Mouse (Mus musculus): ENCODE results near the gene Ryk. TPM values are rescaled to one million over a fixed set of nuclear protein-coding genes. Genes with fewer than 3 reads are reported as not detected.

Ryk gene
- polyA plus RNA-seq, 1 experiment, result 68.9 TPM

DNA sequence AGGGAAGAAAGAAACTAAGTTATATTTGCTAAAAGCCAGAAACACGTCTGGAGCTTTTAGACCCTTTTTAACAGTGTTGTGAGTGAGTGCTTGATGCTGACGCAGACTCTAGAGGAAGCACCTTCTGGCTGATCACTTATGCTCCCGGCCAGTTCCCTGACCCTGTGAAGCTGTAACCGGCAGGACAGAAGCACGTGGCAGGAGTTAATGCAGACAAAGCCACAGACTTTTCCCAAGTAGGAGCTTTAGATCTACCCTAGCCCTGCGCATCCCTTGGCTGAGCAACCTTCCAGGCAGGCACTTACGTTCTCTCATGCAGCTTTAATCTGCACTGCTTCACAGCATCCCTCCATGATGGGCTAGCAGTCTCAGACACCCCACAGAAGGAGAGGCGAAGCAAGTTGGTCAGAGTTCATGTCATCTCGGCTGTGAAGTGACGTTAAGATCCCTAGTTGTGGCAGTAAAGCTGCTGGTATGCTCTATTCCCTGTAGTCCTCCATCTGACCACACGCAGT, 58.7 kb downstream of the Ryk start:
- peaks cover 27% of the 10 kb centered on the region for H3K36me3 ChIP-seq (ENCODE audit: control insufficient read depth, insufficient read depth)
- TF ChIP-seq REST (IDR thresholded peaks at IDR 0.05; ENCODE audit: insufficient read depth, insufficient read length), result no peak
- TF ChIP-seq USF1 (IDR thresholded peaks at IDR 0.05; ENCODE audit: low read depth), result no peak
- no peak for TF ChIP-seq POLR2A (IDR thresholded peaks at IDR 0.05; ENCODE audit: insufficient read length, low read depth)
- no peak for TF ChIP-seq CEBPB (IDR thresholded peaks at IDR 0.05; ENCODE audit: insufficient read depth, poor library complexity, severe bottlenecking)
- TF ChIP-seq MYOG (IDR thresholded peaks at IDR 0.05; ENCODE audit: control insufficient read depth in 1 of 3, insufficient read depth in 1 of 3, insufficient read length in 2 of 3, low read depth in 2 of 3), result no peak
- no peak for TF ChIP-seq TCF12 (IDR thresholded peaks at IDR 0.05; ENCODE audit: insufficient read depth, poor library complexity, severe bottlenecking)
- TF ChIP-seq TCF3 (IDR thresholded peaks at IDR 0.05; ENCODE audit: insufficient read length, low read depth), result no peak
- no peak for TF ChIP-seq MAX (IDR thresholded peaks at IDR 0.05; ENCODE audit: low read depth)
- TF ChIP-seq SRF (IDR thresholded peaks at IDR 0.05; ENCODE audit: control insufficient read depth, insufficient read length, low read depth), result no peak
- TF ChIP-seq E2F4 (IDR thresholded peaks at IDR 0.05; ENCODE audit: insufficient read depth), result no peak
- TF ChIP-seq MYOD1 (IDR thresholded peaks at IDR 0.05; ENCODE audit: control insufficient read depth in 1 of 3, insufficient read length in 2 of 3, low read depth in 2 of 3), result no peak
- no peak for TF ChIP-seq POLR2AphosphoS2 (IDR thresholded peaks at IDR 0.05; ENCODE audit: insufficient read length, low read depth)
- H3K27me3 ChIP-seq (ENCODE audit: control insufficient read depth, insufficient read depth, insufficient read length), result no peaks in the 10 kb centered on the region
- H3K4me2 ChIP-seq (ENCODE audit: low read depth), result no peak overlapping the region
- no peak overlapping the region for H3K4me3 ChIP-seq
- H3ac ChIP-seq (ENCODE audit: control insufficient read depth, insufficient read length), result no peak overlapping the region
- no peaks in the 10 kb centered on the region for H3K79me2 ChIP-seq (ENCODE audit: control insufficient read depth, insufficient read depth)

DNA sequence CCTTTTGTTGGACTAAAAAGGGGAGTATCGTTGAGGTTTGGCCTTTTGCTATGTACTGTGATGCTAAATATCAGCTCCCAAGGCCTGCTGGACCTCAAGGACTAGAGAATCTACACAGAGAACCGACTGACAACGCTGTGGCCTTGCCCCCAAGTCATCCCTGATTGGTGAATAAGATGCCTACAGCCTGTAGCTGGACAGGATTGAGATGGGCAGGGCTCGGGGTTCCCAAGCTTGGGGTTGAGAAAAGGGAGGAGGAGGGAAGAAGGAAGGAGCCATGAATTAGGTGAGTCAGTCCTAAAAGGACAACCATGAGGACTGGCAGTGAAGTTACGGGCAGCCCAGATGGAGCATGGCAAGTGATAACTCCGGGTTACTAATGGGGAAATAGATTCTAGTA, 65.2 kb downstream of the Ryk start:
- TF ChIP-seq SRF (IDR thresholded peaks at IDR 0.05; ENCODE audit: control insufficient read depth, insufficient read length, low read depth), result no peak
- no peak for TF ChIP-seq POLR2A (IDR thresholded peaks at IDR 0.05; ENCODE audit: insufficient read length, low read depth)
- no peak for TF ChIP-seq POLR2AphosphoS2 (IDR thresholded peaks at IDR 0.05; ENCODE audit: insufficient read length, low read depth)
- TF ChIP-seq CEBPB (IDR thresholded peaks at IDR 0.05; ENCODE audit: insufficient read depth, poor library complexity, severe bottlenecking), result no peak
- no peak for TF ChIP-seq TCF3 (IDR thresholded peaks at IDR 0.05; ENCODE audit: insufficient read length, low read depth)
- no peak for TF ChIP-seq REST (IDR thresholded peaks at IDR 0.05; ENCODE audit: insufficient read depth, insufficient read length)
- TF ChIP-seq E2F4 (IDR thresholded peaks at IDR 0.05; ENCODE audit: insufficient read depth), result no peak
- no peak for TF ChIP-seq USF1 (IDR thresholded peaks at IDR 0.05; ENCODE audit: low read depth)
- TF ChIP-seq TCF12 (IDR thresholded peaks at IDR 0.05; ENCODE audit: insufficient read depth, poor library complexity, severe bottlenecking), result no peak
- TF ChIP-seq MYOD1 (IDR thresholded peaks at IDR 0.05; ENCODE audit: control insufficient read depth in 1 of 3, insufficient read length in 2 of 3, low read depth in 2 of 3), result no peak
- no peak for TF ChIP-seq MAX (IDR thresholded peaks at IDR 0.05; ENCODE audit: low read depth)
- TF ChIP-seq MYOG (IDR thresholded peaks at IDR 0.05; ENCODE audit: control insufficient read depth in 1 of 3, insufficient read depth in 1 of 3, insufficient read length in 2 of 3, low read depth in 2 of 3), result no peak
- Histone ChIP-seq H3K4me2 (ENCODE audit: low read depth) (no peak overlapping the region), H3ac (ENCODE audit: control insufficient read depth, insufficient read length) (no peak overlapping the region), H3K36me3 (ENCODE audit: control insufficient read depth, insufficient read depth) (peaks cover 21% of the 10 kb centered on the region), H3K79me2 (ENCODE audit: control insufficient read depth, insufficient read depth) (no peaks in the 10 kb centered on the region), H3K27me3 (ENCODE audit: control insufficient read depth, insufficient read depth, insufficient read length) (no peaks in the 10 kb centered on the region), H3K4me3 (no peak overlapping the region)

DNA sequence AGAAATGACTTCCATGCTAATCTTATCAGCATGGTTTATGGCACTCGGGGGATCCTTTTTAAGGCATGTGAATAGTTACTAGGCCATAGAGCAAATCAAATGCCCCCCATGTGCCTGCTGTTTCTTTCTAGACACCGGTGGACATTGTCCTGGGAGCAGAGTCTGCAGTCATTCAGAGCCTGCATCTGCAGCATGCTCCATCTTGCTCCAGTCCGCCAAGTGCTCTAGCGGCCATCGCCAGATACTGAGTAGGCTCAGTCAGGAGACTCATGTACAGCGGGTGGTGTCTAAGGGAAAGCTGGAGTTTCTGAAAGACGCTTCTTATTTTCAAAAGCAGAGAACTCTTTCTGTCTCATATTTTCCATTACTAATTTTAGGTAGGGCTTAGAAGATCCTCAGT, 67.6 kb downstream of the Ryk start:
- no peak overlapping the region for H3ac ChIP-seq (ENCODE audit: control insufficient read depth, insufficient read length)
- no peak overlapping the region for H3K4me2 ChIP-seq (ENCODE audit: low read depth)
- H3K36me3 ChIP-seq (ENCODE audit: control insufficient read depth, insufficient read depth), result peaks cover 20% of the 10 kb centered on the region
- TF ChIP-seq TCF3 (IDR thresholded peaks at IDR 0.05; ENCODE audit: insufficient read length, low read depth), result no peak
- no peak for TF ChIP-seq SRF (IDR thresholded peaks at IDR 0.05; ENCODE audit: control insufficient read depth, insufficient read length, low read depth)
- no peak for TF ChIP-seq POLR2A (IDR thresholded peaks at IDR 0.05; ENCODE audit: insufficient read length, low read depth)
- no peak for TF ChIP-seq TCF12 (IDR thresholded peaks at IDR 0.05; ENCODE audit: insufficient read depth, poor library complexity, severe bottlenecking)
- TF ChIP-seq MYOG (IDR thresholded peaks at IDR 0.05; ENCODE audit: control insufficient read depth in 1 of 3, insufficient read depth in 1 of 3, insufficient read length in 2 of 3, low read depth in 2 of 3), result no peak
- no peak for TF ChIP-seq E2F4 (IDR thresholded peaks at IDR 0.05; ENCODE audit: insufficient read depth)
- no peak for TF ChIP-seq REST (IDR thresholded peaks at IDR 0.05; ENCODE audit: insufficient read depth, insufficient read length)
- no peak for TF ChIP-seq CEBPB (IDR thresholded peaks at IDR 0.05; ENCODE audit: insufficient read depth, poor library complexity, severe bottlenecking)
- no peak for TF ChIP-seq POLR2AphosphoS2 (IDR thresholded peaks at IDR 0.05; ENCODE audit: insufficient read length, low read depth)
- no peak for TF ChIP-seq MYOD1 (IDR thresholded peaks at IDR 0.05; ENCODE audit: control insufficient read depth in 1 of 3, insufficient read length in 2 of 3, low read depth in 2 of 3)
- no peak for TF ChIP-seq USF1 (IDR thresholded peaks at IDR 0.05; ENCODE audit: low read depth)
- TF ChIP-seq MAX (IDR thresholded peaks at IDR 0.05; ENCODE audit: low read depth), result no peak
- no peaks in the 10 kb centered on the region for H3K79me2 ChIP-seq (ENCODE audit: control insufficient read depth, insufficient read depth)
- H3K27me3 ChIP-seq (ENCODE audit: control insufficient read depth, insufficient read depth, insufficient read length), result no peaks in the 10 kb centered on the region
- no peak overlapping the region for H3K4me3 ChIP-seq

DNA sequence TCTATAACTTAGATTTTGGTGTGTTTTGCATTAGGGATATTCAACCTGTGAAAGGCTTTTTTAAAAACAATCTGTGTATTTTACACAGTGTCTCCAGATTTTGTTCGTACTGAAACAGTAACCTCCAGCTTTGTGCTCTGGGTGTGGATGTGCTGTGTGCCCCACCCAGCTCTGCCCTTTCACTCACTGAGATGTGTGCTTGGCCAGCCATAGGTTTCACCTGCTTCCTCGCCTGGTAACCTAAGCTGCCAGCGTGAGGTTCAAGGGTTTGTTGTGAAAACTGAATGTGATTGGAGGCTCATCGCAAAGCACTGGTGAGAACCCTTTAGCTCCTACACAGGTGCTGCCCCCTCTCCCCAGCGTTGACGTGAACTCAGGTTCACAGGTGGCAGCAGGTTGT, 70.2 kb downstream of the Ryk start:
- H3K36me3 ChIP-seq (ENCODE audit: control insufficient read depth, insufficient read depth), result peaks cover 22% of the 10 kb centered on the region
- TF ChIP-seq USF1 (IDR thresholded peaks at IDR 0.05; ENCODE audit: low read depth) (no peak), CEBPB (IDR thresholded peaks at IDR 0.05; ENCODE audit: insufficient read depth, poor library complexity, severe bottlenecking) (no peak), REST (IDR thresholded peaks at IDR 0.05; ENCODE audit: insufficient read depth, insufficient read length) (no peak), TCF3 (IDR thresholded peaks at IDR 0.05; ENCODE audit: insufficient read length, low read depth) (no peak), MYOG (IDR thresholded peaks at IDR 0.05; ENCODE audit: control insufficient read depth in 1 of 3, insufficient read depth in 1 of 3, insufficient read length in 2 of 3, low read depth in 2 of 3) (no peak), TCF12 (IDR thresholded peaks at IDR 0.05; ENCODE audit: insufficient read depth, poor library complexity, severe bottlenecking) (no peak), POLR2A (IDR thresholded peaks at IDR 0.05; ENCODE audit: insufficient read length, low read depth) (no peak), POLR2AphosphoS2 (IDR thresholded peaks at IDR 0.05; ENCODE audit: insufficient read length, low read depth) (no peak), MYOD1 (IDR thresholded peaks at IDR 0.05; ENCODE audit: control insufficient read depth in 1 of 3, insufficient read length in 2 of 3, low read depth in 2 of 3) (no peak), MAX (IDR thresholded peaks at IDR 0.05; ENCODE audit: low read depth) (no peak), E2F4 (IDR thresholded peaks at IDR 0.05; ENCODE audit: insufficient read depth) (no peak), SRF (IDR thresholded peaks at IDR 0.05; ENCODE audit: control insufficient read depth, insufficient read length, low read depth) (no peak)
- no peaks in the 10 kb centered on the region for H3K27me3 ChIP-seq (ENCODE audit: control insufficient read depth, insufficient read depth, insufficient read length)
- no peak overlapping the region for H3K4me2 ChIP-seq (ENCODE audit: low read depth)
- no peak overlapping the region for H3ac ChIP-seq (ENCODE audit: control insufficient read depth, insufficient read length)
- H3K4me3 ChIP-seq, result no peak overlapping the region
- no peaks in the 10 kb centered on the region for H3K79me2 ChIP-seq (ENCODE audit: control insufficient read depth, insufficient read depth)
